Mouse (Mus musculus) lung, embryonic 14.5 days (tissue): Measurements from ENCODE around the gene Cyb561a3. TPM values are rescaled to one million over a fixed set of nuclear protein-coding genes. Genes with fewer than 3 reads are reported as not detected.

Experiments used
- ATAC-seq: fragments of 200-750 bp; cut with Nextera tagmentation; 2 replicates; pipeline ENCODE4 v1.8.0; 2017; ENCODE audit warnings: mild to moderate bottlenecking, moderate TSS enrichment, moderate library complexity; ENCODE audit not compliant: insufficient read depth
- DNase-seq: peaks from one replicate; pipeline ENCODE4 v3.0.0-alpha.2; 2015
- H3K27ac ChIP-seq: fragments of 300-500 bp; sonication (generic); 2 replicates; pipeline ENCODE4 v1.5.1; 2014; ENCODE audit warnings: low read depth, mild to moderate bottlenecking, moderate library complexity
- H3K27me3 ChIP-seq: fragments of 300-500 bp; sonication (generic); 2 replicates; pipeline ENCODE4 v1.6.1; 2014; ENCODE audit warnings: low read length, control low read depth; ENCODE audit not compliant: insufficient read depth
- H3K36me3 ChIP-seq: fragments of 300-500 bp; sonication (generic); 2 replicates; pipeline ENCODE4 v1.6.1; 2014; ENCODE audit warnings: control low read depth; ENCODE audit not compliant: insufficient read depth
- H3K4me1 ChIP-seq: fragments of 300-500 bp; sonication (generic); 2 replicates; pipeline ENCODE4 v1.6.1; 2014; ENCODE audit warnings: antibody characterized with exemption, control low read depth; ENCODE audit not compliant: insufficient read depth
- H3K4me2 ChIP-seq: fragments of 300-500 bp; sonication (generic); 2 replicates; pipeline ENCODE4 v1.6.1; 2014; ENCODE audit warnings: mild to moderate bottlenecking
- H3K4me3 ChIP-seq: fragments of 300-500 bp; sonication (generic); 2 replicates; pipeline ENCODE4 v1.5.1; 2014; ENCODE audit warnings: low read depth, low read length
- H3K9ac ChIP-seq: fragments of 300-500 bp; sonication (generic); 2 replicates; pipeline ENCODE4 v1.6.1; 2014
- H3K9me3 ChIP-seq: fragments of 300-500 bp; sonication (generic); 2 replicates; pipeline ENCODE4 v1.6.1; 2016; ENCODE audit warnings: low read depth, low read length, control low read depth
- CTCF ChIP-seq: IDR thresholded peaks from 2 replicates; pipeline ENCODE4 v1.5.1; 2016; ENCODE audit warnings: antibody characterized with exemption, low read depth
- WGBS: fragments of 180-500 bp; shearing (Covaris S2); extraction: QIAGEN DNeasy Blood & Tissue Kit; methylation state at CpG from one replicate; pipeline ENCODE4 v1.1.7; 2014; 5-methylcytosine and 5-hydroxymethylcytosine counted together
- polyA plus RNA-seq: library from polyadenylated mRNA; unstranded; fragments of >200 nt; fragmentation: Nextera tagmentation; extraction: Ambion mirVana; gene quantifications from 2 replicates; pipeline ENCODE4 v1.2.1, GENCODE M21; 2014

The Cyb561a3 gene
- polyA plus RNA-seq, 1 experiment from 2014 or later: 18.0 TPM

DNA sequence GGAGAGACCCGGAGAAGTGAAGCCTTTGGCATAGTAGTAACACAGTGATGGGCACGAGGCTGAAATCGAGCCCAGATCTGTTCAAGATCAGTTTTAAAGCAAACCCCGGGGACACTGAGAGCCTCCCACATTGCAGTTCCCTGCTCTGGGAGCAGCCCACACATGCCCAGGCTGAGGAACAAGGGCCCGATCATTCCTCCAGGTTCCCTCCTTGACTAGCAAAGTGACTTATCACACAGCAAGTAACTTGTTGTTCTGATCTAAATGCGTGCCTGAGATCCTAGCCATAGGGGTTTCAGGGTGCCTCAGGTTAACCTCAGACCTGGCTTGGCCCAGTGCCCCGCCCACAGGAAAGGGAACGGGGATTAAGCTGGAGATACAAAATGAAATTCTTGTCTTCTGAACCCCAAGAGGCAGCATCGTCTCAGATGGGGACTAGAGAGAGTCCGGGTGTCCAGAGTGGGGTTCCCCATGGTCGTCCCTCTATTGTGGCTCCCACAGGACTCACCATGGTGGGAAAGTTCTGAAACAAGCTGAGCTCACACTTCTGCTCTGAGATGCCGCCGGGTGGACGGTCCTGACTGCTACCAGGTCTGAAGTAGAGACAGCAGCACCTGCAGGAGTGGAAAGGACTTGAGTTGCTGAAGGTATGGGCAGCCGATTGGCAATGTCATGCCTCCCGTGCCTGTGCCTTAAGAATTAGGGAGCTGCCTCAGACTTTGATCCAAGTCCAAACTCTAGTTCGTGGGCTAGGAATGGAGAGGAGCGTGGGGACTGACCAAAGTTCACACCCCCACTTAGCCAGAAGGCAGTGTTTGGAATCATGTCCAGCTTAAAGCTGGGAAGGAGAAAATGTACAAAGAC is 26.9 kb downstream of the Cyb561a3 start:
- DNase-seq (no peak), ATAC-seq (no peak)
- WGBS: 80% methylated on average over 18 of the region's 18 CpGs
- Histone ChIP-seq H3K4me2 (0 out of 2 replicates have a peak overlapping the region, but pooled peaks have one; percentile 71), H3K27me3 (no peaks in the 10 kb centered on the region), H3K4me1 (peaks cover 9% of the 10 kb centered on the region; the same call in 1 of the 2 replicates), H3K27ac (no peak overlapping the region), H3K4me3 (no peak overlapping the region), H3K9me3 (no peaks in the 10 kb centered on the region), H3K36me3 (peaks cover 27% of the 10 kb centered on the region), H3K9ac (peak overlapping the region; percentile 70)
- no peak for TF ChIP-seq CTCF

DNA sequence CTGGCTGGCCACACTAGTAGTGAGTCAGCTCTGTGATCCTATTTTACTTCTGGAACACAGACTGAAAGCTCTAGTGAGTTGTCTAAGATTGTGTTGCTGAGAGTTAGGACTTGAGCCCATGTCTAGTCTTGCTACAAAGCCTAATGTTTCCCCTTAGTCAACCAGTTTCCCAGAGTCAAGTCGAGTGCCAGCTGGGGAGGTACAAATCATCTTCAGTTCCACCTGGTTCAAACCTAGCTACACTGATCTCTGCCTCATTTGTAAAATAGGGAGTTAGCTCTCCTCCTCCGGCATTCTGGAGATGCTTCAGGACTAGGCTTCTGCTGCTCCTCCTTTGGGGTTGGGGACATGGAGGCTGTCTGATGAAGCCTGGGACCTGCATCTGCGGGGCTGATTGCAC is 27.6 kb downstream of the Cyb561a3 start:
- Histone ChIP-seq H3K4me2 (peak overlapping the region; percentile 71), H3K4me1 (peaks cover 9% of the 10 kb centered on the region; the same call in 1 of the 2 replicates), H3K9ac (peak overlapping the region; percentile 70), H3K9me3 (no peaks in the 10 kb centered on the region), H3K4me3 (peak overlapping the region; percentile 94), H3K27ac (peak overlapping the region; percentile 92), H3K27me3 (no peaks in the 10 kb centered on the region), H3K36me3 (peaks cover 31% of the 10 kb centered on the region)
- ATAC-seq (no peak), DNase-seq (no peak)
- 39% methylated on average over 3 of the region's 3 CpGs for WGBS
- no peak for TF ChIP-seq CTCF

DNA sequence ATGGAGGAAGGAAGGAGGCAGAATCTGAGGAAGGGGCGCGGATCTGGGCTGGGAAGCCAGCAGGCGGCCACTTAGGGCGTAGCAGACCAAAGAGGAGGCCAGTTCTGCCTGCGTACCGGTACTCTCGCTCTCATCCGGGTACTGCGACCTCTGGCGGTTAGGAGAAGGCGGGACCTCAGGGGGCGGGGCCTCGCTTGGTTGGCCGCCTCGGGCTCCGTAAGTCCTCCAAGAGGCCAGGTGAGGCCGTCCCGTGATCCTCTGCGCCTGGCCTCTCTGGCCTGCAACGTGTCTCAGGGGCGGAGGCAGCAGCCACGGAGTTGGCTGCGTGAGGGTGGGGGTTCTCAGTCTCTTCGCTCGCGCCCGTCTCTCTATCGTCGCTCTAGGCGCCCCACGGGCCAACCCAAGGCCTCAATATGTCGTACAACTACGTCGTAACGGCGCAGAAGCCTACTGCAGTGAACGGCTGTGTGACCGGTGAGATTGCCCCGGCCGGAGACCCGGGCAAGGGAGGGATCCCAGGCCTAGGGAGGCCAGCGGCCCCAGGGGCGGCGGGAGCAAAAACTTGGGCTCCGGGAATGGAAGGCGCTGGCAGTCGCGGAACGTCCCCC is 28.4 kb downstream of the Cyb561a3 start, which contains the start of the genes Ddb1 and Tkfc:
TSS of gene Ddb1 (plus strand) at position 35 of the 608 bp plus-strand sequence.
TSS of gene Tkfc (minus strand) at position 362 of the 608 bp plus-strand sequence.
- Histone ChIP-seq H3K4me3 (peak within 1 kb of the TSS; percentile 94), H3K4me2 (peak within 1 kb of the TSS; percentile 75), H3K9me3 (no peaks in the 10 kb centered on the region), H3K27me3 (no peaks in the 10 kb centered on the region), H3K9ac (peak within 1 kb of the TSS; percentile 94), H3K27ac (peak within 1 kb of the TSS; percentile 92), H3K4me1 (peaks cover 9% of the 10 kb centered on the region; the same call in 1 of the 2 replicates), H3K36me3 (peaks cover 37% of the 10 kb centered on the region)
- peak; percentile 80 for TF ChIP-seq CTCF
- under 1% methylated on average over 49 of the region's 49 CpGs for WGBS
- DNase-seq (peak; percentile 99), ATAC-seq (peak; percentile 96)

DNA sequence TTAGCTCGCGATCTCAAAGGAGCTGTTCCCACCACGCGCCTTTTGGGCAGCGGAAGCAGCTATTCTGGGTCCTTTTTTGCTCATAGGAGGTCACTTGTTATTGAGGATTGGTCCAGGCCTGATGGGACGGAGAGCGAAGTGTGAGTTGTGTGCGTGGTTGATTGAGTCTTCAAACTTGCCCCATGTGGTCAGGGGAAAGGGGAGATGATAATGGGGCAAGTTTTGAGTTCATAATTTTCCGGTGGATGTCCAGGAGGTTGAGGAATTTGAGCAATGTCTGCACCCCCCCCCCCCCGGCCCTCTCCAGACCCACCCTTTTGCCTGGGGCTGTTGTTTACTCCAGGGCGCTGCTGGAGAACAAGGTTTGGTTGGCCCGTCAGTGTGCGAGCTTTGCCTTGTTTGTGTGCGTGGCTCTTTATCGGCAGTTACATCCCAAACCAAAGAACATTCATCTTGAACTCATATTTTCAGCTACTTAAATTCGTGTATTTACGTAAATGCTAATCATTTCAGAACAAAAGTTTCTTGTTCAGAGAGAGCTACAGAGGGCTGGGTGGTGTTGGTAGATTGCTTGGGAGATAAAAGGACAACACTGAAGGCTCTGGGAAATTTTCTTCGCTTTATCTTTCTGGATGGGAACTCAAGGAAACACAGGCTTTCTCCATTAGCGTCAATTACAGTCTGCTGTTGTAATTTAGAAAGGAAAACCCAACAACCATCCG is 29.1 kb downstream of the Cyb561a3 start:
- Histone ChIP-seq H3K27ac (peak overlapping the region; percentile 92), H3K4me1 (peaks cover 9% of the 10 kb centered on the region; the same call in 1 of the 2 replicates), H3K27me3 (no peaks in the 10 kb centered on the region), H3K9ac (peak overlapping the region; percentile 94), H3K4me3 (peak overlapping the region; percentile 94), H3K36me3 (peaks cover 43% of the 10 kb centered on the region), H3K9me3 (no peaks in the 10 kb centered on the region), H3K4me2 (peak overlapping the region; percentile 75)
- ATAC-seq: peak; percentile 1; the same call in 1 of the 2 replicates
- peak; percentile 48 for DNase-seq
- no peak for TF ChIP-seq CTCF
- WGBS: 5% methylated on average over 20 of the region's 20 CpGs

DNA sequence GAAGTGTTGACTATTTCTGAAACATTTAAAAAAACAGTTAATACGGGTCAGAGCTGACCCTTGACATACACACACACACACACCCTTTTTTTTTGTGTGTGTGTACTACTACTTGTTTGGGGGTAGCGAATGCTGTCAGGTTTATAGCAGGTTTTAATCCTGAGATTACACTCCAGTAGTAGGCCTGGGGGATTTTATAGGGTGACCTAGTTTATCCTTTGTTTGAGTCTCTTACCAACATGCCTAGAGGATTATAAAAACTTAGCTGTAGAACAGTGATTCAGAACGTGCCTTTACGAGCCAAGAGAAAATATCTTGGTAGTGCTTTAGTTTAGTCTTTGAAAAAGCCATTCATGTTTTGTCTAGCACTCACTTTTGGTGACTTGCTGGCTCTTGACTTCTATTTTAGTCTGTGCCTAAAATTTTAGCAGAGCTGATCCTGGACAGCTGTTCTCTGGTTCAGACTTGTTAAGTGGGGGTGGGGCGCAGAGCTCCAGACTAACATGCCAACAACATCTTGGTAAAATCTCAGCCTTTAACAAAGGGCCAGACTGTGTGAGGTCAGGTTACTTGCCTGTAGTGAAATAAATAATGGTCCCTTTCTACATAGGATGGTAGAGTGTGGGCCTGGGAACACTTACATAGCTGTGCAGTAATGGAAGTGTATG is 31.7 kb downstream of the Cyb561a3 start:
- no peaks in the 10 kb centered on the region for H3K9me3 ChIP-seq
- TF ChIP-seq CTCF: no peak
- H3K27ac ChIP-seq: no peak overlapping the region
- H3K4me2 ChIP-seq: no peak overlapping the region
- H3K36me3 ChIP-seq: peaks cover 69% of the 10 kb centered on the region
- H3K4me1 ChIP-seq: peaks cover 9% of the 10 kb centered on the region; the same call in 1 of the 2 replicates
- no peak overlapping the region for H3K4me3 ChIP-seq
- no peak overlapping the region for H3K9ac ChIP-seq
- DNase-seq (no peak), ATAC-seq (no peak)
- WGBS: 83% methylated on average over 5 of the region's 5 CpGs
- no peaks in the 10 kb centered on the region for H3K27me3 ChIP-seq

DNA sequence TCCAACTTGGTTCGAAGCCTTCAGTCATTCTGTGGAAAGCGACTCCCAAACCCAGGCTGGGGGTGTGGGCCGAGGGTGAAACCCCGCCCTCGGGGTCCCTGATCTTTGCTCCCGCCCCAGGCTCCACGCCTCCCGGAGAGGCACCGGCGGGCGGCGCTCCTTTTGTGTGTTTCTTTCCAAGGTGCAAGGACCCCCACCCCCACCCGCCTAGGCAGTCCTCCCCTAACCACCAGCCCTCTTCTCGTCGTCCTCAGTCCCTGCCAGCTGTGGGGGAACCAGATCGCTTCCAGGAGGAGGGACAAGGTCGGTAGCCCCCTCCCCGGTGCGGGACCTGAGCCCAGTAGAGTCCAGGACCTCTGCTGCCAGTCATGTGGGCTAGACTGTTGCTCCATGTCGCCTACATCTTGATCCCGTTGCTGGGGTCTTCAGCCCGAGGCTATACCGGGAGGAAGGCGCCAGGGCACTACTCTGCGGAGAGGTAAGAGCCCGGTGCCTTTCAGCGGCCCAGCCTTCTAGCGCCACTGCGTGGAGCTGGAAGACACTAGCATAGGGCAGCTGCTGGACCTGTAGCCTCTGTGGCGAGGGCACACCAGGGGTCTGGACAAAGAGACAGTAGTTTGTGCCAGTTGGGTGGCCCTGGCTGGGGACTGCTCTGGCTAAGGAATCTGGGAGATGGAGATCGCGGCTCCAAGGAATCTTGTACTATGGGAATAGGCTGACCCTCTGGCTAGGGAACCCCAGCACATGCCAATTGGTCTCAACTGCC is 57.3 kb downstream of the Cyb561a3 start, which contains the start of gene Vwce:
TSS of gene Vwce (plus strand) at position 108 of the 766 bp plus-strand sequence.
- ATAC-seq (peak; percentile 83), DNase-seq (peak; percentile 70)
- Histone ChIP-seq H3K4me1 (0 out of 2 replicates have a peak, but pooled peaks cover 7% of the 10 kb centered on the region), H3K27me3 (no peaks in the 10 kb centered on the region), H3K27ac (no peak within 1 kb of the TSS), H3K4me3 (peak within 1 kb of the TSS; percentile 42), H3K9me3 (no peaks in the 10 kb centered on the region), H3K36me3 (peaks cover 26% of the 10 kb centered on the region), H3K9ac (peak within 1 kb of the TSS; percentile 52), H3K4me2 (peak within 1 kb of the TSS; percentile 97)
- 3% methylated on average over 32 of the region's 32 CpGs for WGBS
- TF ChIP-seq CTCF: peak; percentile 44; the same call in 1 of the 2 replicates
